Mouse (Mus musculus): Measurements from ENCODE around the gene Rcor2. TPM values are rescaled to one million over a fixed set of nuclear protein-coding genes. Genes with fewer than 3 reads are reported as not detected.

The Rcor2 gene
- polyA plus RNA-seq, 1 experiment: 3.6 TPM

DNA sequence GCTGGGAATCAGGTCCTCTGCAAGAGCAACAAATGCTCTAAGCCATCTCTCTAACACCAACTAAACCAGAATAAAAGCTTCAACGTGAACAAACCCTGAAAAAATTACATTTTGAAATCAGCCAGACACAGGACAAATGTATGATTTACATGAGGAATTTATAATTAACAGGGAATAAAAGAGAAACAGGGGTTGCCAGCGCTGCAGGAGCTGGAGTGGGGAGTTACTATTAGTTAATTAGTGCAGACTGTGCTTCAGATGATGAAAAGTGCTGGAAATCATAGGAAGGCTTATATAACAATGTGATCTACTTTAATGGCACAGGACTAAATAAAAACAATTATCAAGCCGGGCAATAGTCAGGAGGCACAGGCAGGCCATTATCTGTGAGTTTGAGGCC, 54.3 kb downstream of the Rcor2 start:
- H3K27ac ChIP-seq (ENCODE audit: control insufficient read depth, insufficient read depth, low read depth, low read length): no peak overlapping the region
- H3K4me1 ChIP-seq (ENCODE audit: control insufficient read depth, insufficient read depth, low read length): no peaks in the 10 kb centered on the region
- no peak overlapping the region for H3K4me3 ChIP-seq (ENCODE audit: control insufficient read depth, low read depth, low read length)
- H3K36me3 ChIP-seq (ENCODE audit: control insufficient read depth, insufficient read depth, low read length): no peaks in the 10 kb centered on the region
- H3K27me3 ChIP-seq (ENCODE audit: control insufficient read depth, insufficient read depth, low read length): no peaks in the 10 kb centered on the region
- TF ChIP-seq CTCF (IDR thresholded peaks at IDR 0.05; ENCODE audit: control insufficient read depth, insufficient read depth, insufficient replicate concordance, low read depth, low read length): no peak
- no peak for TF ChIP-seq POLR2A (IDR thresholded peaks at IDR 0.05; ENCODE audit: control insufficient read depth, low read depth, low read length)

Other genes starting within 250 kb of the Rcor2 start
- 1.3 and 1.4 TPM in 2 replicates for gene Fermt3, start 247.9 kb upstream of the Rcor2 start, polyA plus RNA-seq (2012; rRNA removed)
- 53.1 and 54.5 TPM in 2 replicates for gene Stip1, start 227.4 kb upstream of the Rcor2 start, polyA plus RNA-seq (2012; rRNA removed)
- 39.2 and 47.3 TPM in 2 replicates for gene Macrod1, start 210.5 kb upstream of the Rcor2 start, polyA plus RNA-seq (2012; rRNA removed)
- gene Flrt1, start 161.6 kb upstream of the Rcor2 start, polyA plus RNA-seq (2012; rRNA removed): 2.3 and 3.1 TPM in 2 replicates
- 49.4 and 49.9 TPM in 2 replicates for gene Otub1, start 61.0 kb upstream of the Rcor2 start, polyA plus RNA-seq (2012; rRNA removed)
- 117 and 148 TPM in 2 replicates for gene Cox8a, start 49.7 kb upstream of the Rcor2 start, polyA plus RNA-seq (2012; rRNA removed)
- gene Naa40, start 26.1 kb upstream of the Rcor2 start, polyA plus RNA-seq (2012; rRNA removed): 61.5 and 69.3 TPM in 2 replicates
- gene Mark2, start 74.5 kb downstream of the Rcor2 start, polyA plus RNA-seq (2012; rRNA removed): 108 and 117 TPM in 2 replicates
- 63.6 and 70.6 TPM in 2 replicates for gene Spindoc, start 115.7 kb downstream of the Rcor2 start, polyA plus RNA-seq (2012; rRNA removed)
- 1.9 and 2.4 TPM in 2 replicates for gene 2700081O15Rik, start 150.3 kb downstream of the Rcor2 start, polyA plus RNA-seq (2012; rRNA removed)
- 70.5 and 88.7 TPM in 2 replicates for gene Rtn3, start 216.0 kb downstream of the Rcor2 start, polyA plus RNA-seq (2012; rRNA removed)
- gene Atl3, start 226.7 kb downstream of the Rcor2 start, polyA plus RNA-seq (2012; rRNA removed): 188 and 193 TPM in 2 replicates